Mouse (Mus musculus) forebrain, embryonic 11.5 days (tissue): ENCODE measurements around the gene Cryba1. TPM values are rescaled to one million over a fixed set of nuclear protein-coding genes. Genes with fewer than 3 reads are reported as not detected.

Source experiments
- ATAC-seq: fragments of 200-750 bp; cut with Nextera tagmentation; replicated peaks from 2 replicates; pipeline ENCODE4 v1.8.0; 2017; ENCODE audit warnings: moderate TSS enrichment; ENCODE audit not compliant: low FRiP score
- DNase-seq: peaks from one replicate; pipeline ENCODE4 v3.0.0-alpha.2; 2017; ENCODE audit warnings: low spot score
- H3K27ac ChIP-seq: fragments of 300-500 bp; sonication (generic); 2 replicates; pipeline ENCODE4 v1.5.1; 2014; ENCODE audit warnings: low read depth, low read length
- H3K27me3 ChIP-seq: fragments of 300-500 bp; sonication (generic); 2 replicates; pipeline ENCODE4 v1.6.1; 2014; ENCODE audit warnings: mild to moderate bottlenecking, low read length, mixed read lengths; ENCODE audit not compliant: control insufficient read depth, insufficient read depth
- H3K36me3 ChIP-seq: fragments of 300-500 bp; sonication (generic); 2 replicates; pipeline ENCODE4 v1.6.1; 2014; ENCODE audit warnings: mild to moderate bottlenecking, low read length, moderate library complexity, mixed read lengths; ENCODE audit not compliant: control insufficient read depth, insufficient read depth
- H3K4me1 ChIP-seq: fragments of 300-500 bp; sonication (generic); replicated peaks from 2 replicates; pipeline ENCODE4 v1.6.1; 2014; ENCODE audit warnings: low read length, mixed read lengths; ENCODE audit not compliant: control insufficient read depth, insufficient read depth
- H3K4me2 ChIP-seq: fragments of 300-500 bp; sonication (generic); 2 replicates; pipeline ENCODE4 v1.6.1; 2014; ENCODE audit warnings: low read depth, mild to moderate bottlenecking, low read length, moderate library complexity, mixed read lengths; ENCODE audit not compliant: severe bottlenecking
- H3K4me3 ChIP-seq: fragments of 300-500 bp; sonication (generic); 2 replicates; pipeline ENCODE4 v1.5.1; 2014; ENCODE audit warnings: low read depth, low read length
- H3K9ac ChIP-seq: fragments of 300-500 bp; sonication (generic); 2 replicates; pipeline ENCODE4 v1.6.1; 2014; ENCODE audit warnings: low read length
- H3K9me3 ChIP-seq: fragments of 300-500 bp; sonication (generic); 2 replicates; pipeline ENCODE4 v1.6.1; 2016; ENCODE audit warnings: low read length, mixed read lengths; ENCODE audit not compliant: control insufficient read depth
- WGBS: fragments of 180-500 bp; shearing (Covaris S2); extraction: QIAGEN DNeasy Blood & Tissue Kit; methylation state at CpG from one replicate; pipeline ENCODE4 v1.1.7; 2014; 5-methylcytosine and 5-hydroxymethylcytosine counted together
- polyA plus RNA-seq: library from polyadenylated mRNA; unstranded; fragments of >200 nt; fragmentation: Nextera tagmentation; extraction: Ambion mirVana; gene quantifications from 2 replicates; pipeline ENCODE4 v1.2.1, GENCODE M21; 2014

Cryba1 gene
- polyA plus RNA-seq, 1 experiment from 2014 or later, result 0.61 TPM

GRCm38 (mm10) chr11:77673428-77673991 is 51.6 kb downstream of the Cryba1 start:
- H3K27me3 ChIP-seq, result no peaks in the 10 kb centered on the region

GRCm38 (mm10) chr11:77672746-77673145 is 52.3 kb downstream of the Cryba1 start:
- WGBS, result 100% methylated on average over 2 of the region's 2 CpGs
- Histone ChIP-seq H3K27ac (no peak overlapping the region), H3K4me1 (no peaks in the 10 kb centered on the region), H3K9me3 (no peaks in the 10 kb centered on the region; the same call in 1 of the 2 replicates), H3K36me3 (no peaks in the 10 kb centered on the region), H3K4me2 (no peak overlapping the region), H3K9ac (no peak overlapping the region), H3K27me3 (no peaks in the 10 kb centered on the region), H3K4me3 (no peak overlapping the region)
- ATAC-seq, result no peak
- no peak for DNase-seq

More at GRCm38 (mm10) chr11:77673428-77673991, 51.6 kb downstream of the Cryba1 start:
- Histone ChIP-seq H3K4me3 (no peak overlapping the region), H3K9ac (no peak overlapping the region), H3K4me1 (no peaks in the 10 kb centered on the region), H3K4me2 (no peak overlapping the region), H3K36me3 (no peaks in the 10 kb centered on the region), H3K9me3 (no peaks in the 10 kb centered on the region; the same call in 1 of the 2 replicates), H3K27ac (no peak overlapping the region)
- no peak for DNase-seq
- no peak for ATAC-seq
- WGBS, result 62% methylated on average over 4 of the region's 4 CpGs

Other genes with a start within 250 kb of the Cryba1 start
- 19.0 and 22.0 TPM in 2 replicates for gene Ankrd13b, start 235.6 kb downstream of the Cryba1 start, polyA plus RNA-seq
- 19.2 and 21.2 TPM in 2 replicates for gene Git1, start 231.7 kb downstream of the Cryba1 start, polyA plus RNA-seq
- 3.3 TPM in 2 replicates for gene Abhd15, start 210.2 kb downstream of the Cryba1 start, polyA plus RNA-seq
- 32.2 and 35.8 TPM in 2 replicates for gene Trp53i13, start 209.3 kb downstream of the Cryba1 start, polyA plus RNA-seq
- 0.19 TPM in 1 of 2 replicates, not detected in the other for gene Gm10392, start 206.1 kb downstream of the Cryba1 start, polyA plus RNA-seq
- gene Taok1, start 117.5 kb downstream of the Cryba1 start, polyA plus RNA-seq, result 24.0 and 24.6 TPM in 2 replicates
- 4.6 and 5.7 TPM in 2 replicates for gene Nufip2, start 39.1 kb downstream of the Cryba1 start, polyA plus RNA-seq
- 28.4 and 31.4 TPM in 2 replicates for gene Myo18a, start 38.0 kb upstream of the Cryba1 start, polyA plus RNA-seq
- 1.4 and 1.6 TPM in 2 replicates for gene Gm10277, start 62.5 kb upstream of the Cryba1 start, polyA plus RNA-seq
- gene Pipox, start 168.8 kb upstream of the Cryba1 start, polyA plus RNA-seq, result 13.6 and 16.0 TPM in 2 replicates
- 14.3 and 16.7 TPM in 2 replicates for gene Sez6, start 205.5 kb upstream of the Cryba1 start, polyA plus RNA-seq